Mouse (Mus musculus) limb, embryonic 14.5 days (tissue): Measurements from ENCODE around the gene Fndc5. TPM values are rescaled to one million over a fixed set of nuclear protein-coding genes. Genes with fewer than 3 reads are reported as not detected.

ENCODE experiments used
- ATAC-seq: fragments of 200-750 bp; cut with Nextera tagmentation; 2 replicates; pipeline ENCODE4 v1.8.0; 2017; ENCODE audit warnings: low read depth, moderate number of reproducible peaks, moderate TSS enrichment; ENCODE audit not compliant: low FRiP score
- DNase-seq: peaks from one replicate; pipeline ENCODE4 v3.0.0-alpha.2; 2015; ENCODE audit warnings: low spot score
- H3K27ac ChIP-seq: fragments of 300-500 bp; sonication (generic); replicated peaks from 2 replicates; pipeline ENCODE4 v1.5.1; 2014; ENCODE audit warnings: low read depth, mild to moderate bottlenecking, low read length, moderate library complexity, mixed read lengths
- H3K27me3 ChIP-seq: fragments of 300-500 bp; sonication (generic); 2 replicates; pipeline ENCODE4 v1.6.1; 2014; ENCODE audit warnings: low read length, mixed read lengths; ENCODE audit not compliant: control insufficient read depth, insufficient read depth
- H3K36me3 ChIP-seq: fragments of 300-500 bp; sonication (generic); 2 replicates; pipeline ENCODE4 v1.6.1; 2014; ENCODE audit warnings: mild to moderate bottlenecking, low read length, moderate library complexity, mixed read lengths; ENCODE audit not compliant: control insufficient read depth, insufficient read depth
- H3K4me1 ChIP-seq: fragments of 300-500 bp; sonication (generic); 2 replicates; pipeline ENCODE4 v1.6.1; 2014; ENCODE audit warnings: antibody characterized with exemption, low read length, mixed read lengths; ENCODE audit not compliant: control insufficient read depth, insufficient read depth
- H3K4me2 ChIP-seq: fragments of 300-500 bp; sonication (generic); replicated peaks from 2 replicates; pipeline ENCODE4 v1.6.1; 2014; ENCODE audit warnings: low read depth, mild to moderate bottlenecking, low read length, moderate library complexity; ENCODE audit not compliant: severe bottlenecking
- H3K4me3 ChIP-seq: fragments of 300-500 bp; sonication (generic); replicated peaks from 2 replicates; pipeline ENCODE4 v1.5.1; 2014; ENCODE audit warnings: low read length
- H3K9ac ChIP-seq: fragments of 300-500 bp; sonication (generic); 2 replicates; pipeline ENCODE4 v1.6.1; 2014; ENCODE audit warnings: mild to moderate bottlenecking, low read depth, low read length, moderate library complexity; ENCODE audit not compliant: severe bottlenecking
- H3K9me3 ChIP-seq: fragments of 300-500 bp; sonication (generic); 2 replicates; pipeline ENCODE4 v1.6.1; 2016; ENCODE audit warnings: low read length; ENCODE audit not compliant: control insufficient read depth
- POLR2A ChIP-seq: fragments of 200-500 bp; IDR thresholded peaks from 2 replicates; pipeline ENCODE4 v1.8.0; 2012; ENCODE audit warnings: inconsistent platforms, mild to moderate bottlenecking, moderate library complexity, borderline replicate concordance; ENCODE audit not compliant: insufficient read depth, insufficient read length; ENCODE audit errors: extremely low read depth
- WGBS: fragments of 180-500 bp; shearing (Covaris S2); extraction: QIAGEN DNeasy Blood & Tissue Kit; methylation state at CpG from one replicate; pipeline ENCODE4 v1.1.7; 2014; 5-methylcytosine and 5-hydroxymethylcytosine counted together
- polyA plus RNA-seq, 2 experiments: library from polyadenylated mRNA; depleted of rRNA in 1 of 2; stranded (reverse) in 1 of 2; unstranded in 1 of 2; fragments of >200 nt; fragmentation: Nextera tagmentation in 1 of 2; extraction: Ambion mirVana in 1 of 2; gene quantifications; 2 replicates each; pipeline versions ENCODE4 v1.2.1 to v1.2.3; 2012 to 2014

Fndc5 gene
- polyA plus RNA-seq, 2 experiments, result 31.0 to 32.8 TPM

GRCm38 (mm10) chr4:129119708-129120107 lies 17.1 kb upstream of the Fndc5 start:
- H3K27me3 ChIP-seq, result peaks cover 39% of the 10 kb centered on the region
- H3K27ac ChIP-seq, result no peak overlapping the region
- no peak for TF ChIP-seq POLR2A
- no peaks in the 10 kb centered on the region for H3K36me3 ChIP-seq
- peaks cover 11% of the 10 kb centered on the region for H3K4me1 ChIP-seq
- no peak for DNase-seq
- 70% methylated on average over 10 of the region's 10 CpGs for WGBS
- no peak for ATAC-seq
- H3K9ac ChIP-seq, result no peak overlapping the region
- no peak overlapping the region for H3K4me3 ChIP-seq
- no peaks in the 10 kb centered on the region for H3K9me3 ChIP-seq
- no peak overlapping the region for H3K4me2 ChIP-seq

- peak overlapping the region; percentile 43 for H3K4me3 ChIP-seq
- DNase-seq (peak; percentile 59), ATAC-seq (peak; percentile 41)
- H3K4me1 ChIP-seq, result peaks cover 16% of the 10 kb centered on the region
- H3K4me2 ChIP-seq, result peak overlapping the region; percentile 88
- WGBS, result 2% methylated on average over 32 of the region's 59 CpGs
- TF ChIP-seq POLR2A, result no peak
- no peaks in the 10 kb centered on the region for H3K36me3 ChIP-seq
- H3K9ac ChIP-seq, result peak overlapping the region; percentile 40
- H3K9me3 ChIP-seq, result no peaks in the 10 kb centered on the region
- H3K27ac ChIP-seq, result no peak overlapping the region
- peaks cover 44% of the 10 kb centered on the region for H3K27me3 ChIP-seq
Measured at GRCm38 (mm10) chr4:129120520-129121445, 16.0 kb upstream of the Fndc5 start.

- TF ChIP-seq POLR2A, result no peak
- Histone ChIP-seq H3K36me3 (no peaks in the 10 kb centered on the region), H3K27me3 (peaks cover 48% of the 10 kb centered on the region), H3K9ac (peak within 1 kb of the TSS; percentile 40), H3K4me1 (peaks cover 16% of the 10 kb centered on the region), H3K4me2 (peak within 1 kb of the TSS; percentile 88), H3K4me3 (peak within 1 kb of the TSS; percentile 43), H3K9me3 (no peaks in the 10 kb centered on the region), H3K27ac (no peak within 1 kb of the TSS)
- no peak for ATAC-seq
- WGBS, result 1% methylated on average over 8 of the region's 17 CpGs
- DNase-seq, result no peak
Measured at GRCm38 (mm10) chr4:129121569-129122086, 15.2 kb upstream of the Fndc5 start, which contains the start of gene Hpca. Gene Hpca, minus strand, starts transcription at chr4:129122036.

GRCm38 (mm10) chr4:129122107-129122506 lies 14.7 kb upstream of the Fndc5 start:
- Histone ChIP-seq H3K9me3 (no peaks in the 10 kb centered on the region), H3K4me3 (no peak overlapping the region), H3K4me1 (peaks cover 16% of the 10 kb centered on the region), H3K27ac (no peak overlapping the region), H3K9ac (no peak overlapping the region), H3K27me3 (peaks cover 48% of the 10 kb centered on the region), H3K4me2 (no peak overlapping the region), H3K36me3 (no peaks in the 10 kb centered on the region)
- no peak for ATAC-seq
- WGBS, result 38% methylated on average over 9 of the region's 9 CpGs
- TF ChIP-seq POLR2A, result no peak
- DNase-seq, result no peak

DNA sequence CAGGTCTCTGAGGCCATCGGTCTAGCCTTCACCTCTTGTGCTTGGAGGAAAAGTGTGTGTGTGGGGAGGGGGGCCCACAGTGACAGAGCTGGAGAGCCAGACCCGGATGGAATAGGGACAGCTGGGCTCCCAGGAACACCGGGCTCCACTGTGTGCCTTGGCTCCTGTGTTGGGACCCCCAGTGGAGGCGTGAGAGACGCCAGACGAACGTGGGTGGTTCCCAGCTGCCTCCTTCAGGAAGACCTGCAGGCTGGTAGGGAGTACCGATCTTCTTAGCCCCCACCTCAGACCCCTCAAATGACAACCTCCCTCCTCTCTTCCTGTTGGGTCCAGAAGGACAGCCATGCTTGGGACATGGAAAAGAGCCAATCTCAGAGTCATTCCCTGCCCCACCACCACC lies 14.1 kb upstream of the Fndc5 start:
- H3K4me2 ChIP-seq, result no peak overlapping the region
- ATAC-seq, result no peak

More for the DNA sequence above, 14.1 kb upstream of the Fndc5 start:
- H3K27ac ChIP-seq, result no peak overlapping the region
- TF ChIP-seq POLR2A, result no peak
- H3K36me3 ChIP-seq, result no peaks in the 10 kb centered on the region
- 32% methylated on average over 6 of the region's 8 CpGs for WGBS
- H3K9me3 ChIP-seq, result no peaks in the 10 kb centered on the region
- no peak overlapping the region for H3K4me3 ChIP-seq
- no peak for DNase-seq
- no peak overlapping the region for H3K9ac ChIP-seq
- peaks cover 16% of the 10 kb centered on the region for H3K4me1 ChIP-seq
- H3K27me3 ChIP-seq, result peaks cover 48% of the 10 kb centered on the region
